Mouse (Mus musculus): ENCODE results near the gene Tbc1d17. TPM values are rescaled to one million over a fixed set of nuclear protein-coding genes. Genes with fewer than 3 reads are reported as not detected.

The Tbc1d17 gene
- polyA plus RNA-seq, 1 experiment from 2014 or later = 69.3 TPM

- Histone ChIP-seq H3K9ac (ENCODE audit: low read length) (no peak overlapping the region), H3K36me3 (ENCODE audit: control insufficient read depth, insufficient read depth, low read length) (peaks cover under 1% of the 10 kb centered on the region; the same call in 1 of the 2 replicates), H3K9me3 (ENCODE audit: control insufficient read depth, low read length) (no peaks in the 10 kb centered on the region), H3K27ac (ENCODE audit: low read depth, low read length) (no peak overlapping the region), H3K4me3 (ENCODE audit: low read depth, low read length) (no peak overlapping the region), H3K4me1 (ENCODE audit: control insufficient read depth, insufficient read depth, low read length) (peaks cover 23% of the 10 kb centered on the region), H3K4me2 (ENCODE audit: low read depth) (no peak overlapping the region), H3K27me3 (ENCODE audit: control insufficient read depth, insufficient read depth, low read length) (no peaks in the 10 kb centered on the region)
- no peak for ATAC-seq (ENCODE audit: insufficient read depth, low FRiP score, low TSS enrichment)
- 39% methylated on average over 1 of the region's 1 CpGs for WGBS
- no peak for DNase-seq (ENCODE audit: low spot score)
Observed at GRCm38 (mm10) chr7:44871181-44871580, 22.3 kb upstream of the Tbc1d17 start.

GRCm38 (mm10) chr7:44870614-44871013, 21.7 kb upstream of the Tbc1d17 start:
- Histone ChIP-seq H3K27ac (ENCODE audit: low read depth, low read length) (peak overlapping the region; percentile 100; the same call in 1 of the 2 replicates), H3K9me3 (ENCODE audit: control insufficient read depth, low read length) (no peaks in the 10 kb centered on the region), H3K4me1 (ENCODE audit: control insufficient read depth, insufficient read depth, low read length) (peaks cover 25% of the 10 kb centered on the region), H3K9ac (ENCODE audit: low read length) (peak overlapping the region; percentile 44; the same call in 1 of the 2 replicates), H3K36me3 (ENCODE audit: control insufficient read depth, insufficient read depth, low read length) (peaks cover 2% of the 10 kb centered on the region; the same call in 1 of the 2 replicates), H3K4me2 (ENCODE audit: low read depth) (peak overlapping the region; percentile 83), H3K27me3 (ENCODE audit: control insufficient read depth, insufficient read depth, low read length) (no peaks in the 10 kb centered on the region), H3K4me3 (ENCODE audit: low read depth, low read length) (peak overlapping the region; percentile 99)
- ATAC-seq (ENCODE audit: insufficient read depth, low FRiP score, low TSS enrichment) (no peak), DNase-seq (ENCODE audit: low spot score) (no peak)
- WGBS = 78% methylated on average over 6 of the region's 6 CpGs

GRCm38 (mm10) chr7:44869697-44870528, 21.0 kb upstream of the Tbc1d17 start, which contains the start of gene Ptov1:
Gene Ptov1 (minus strand): TSS chr7:44869788.
- Histone ChIP-seq H3K9ac (ENCODE audit: low read length) (peak within 1 kb of the TSS; percentile 99), H3K9me3 (ENCODE audit: control insufficient read depth, low read length) (no peaks in the 10 kb centered on the region), H3K27me3 (ENCODE audit: control insufficient read depth, insufficient read depth, low read length) (no peaks in the 10 kb centered on the region), H3K36me3 (ENCODE audit: control insufficient read depth, insufficient read depth, low read length) (peaks cover 4% of the 10 kb centered on the region; the same call in 1 of the 2 replicates), H3K4me3 (ENCODE audit: low read depth, low read length) (peak within 1 kb of the TSS; percentile 99), H3K27ac (ENCODE audit: low read depth, low read length) (peak within 1 kb of the TSS; percentile 100), H3K4me2 (ENCODE audit: low read depth) (peak within 1 kb of the TSS; percentile 83), H3K4me1 (ENCODE audit: control insufficient read depth, insufficient read depth, low read length) (peaks cover 28% of the 10 kb centered on the region)
- ATAC-seq (ENCODE audit: insufficient read depth, low FRiP score, low TSS enrichment) = peak; percentile 92
- 11% methylated on average over 29 of the region's 29 CpGs for WGBS
- DNase-seq (ENCODE audit: low spot score) = peak; percentile 94

GRCm38 (mm10) chr7:44868919-44869696, 20.2 kb upstream of the Tbc1d17 start:
- H3K4me1 ChIP-seq (ENCODE audit: control insufficient read depth, insufficient read depth, low read length) = peaks cover 28% of the 10 kb centered on the region
- peak overlapping the region; percentile 99 for H3K4me3 ChIP-seq (ENCODE audit: low read depth, low read length)
- no peaks in the 10 kb centered on the region for H3K9me3 ChIP-seq (ENCODE audit: control insufficient read depth, low read length)
- H3K4me2 ChIP-seq (ENCODE audit: low read depth) = peak overlapping the region; percentile 83
- ATAC-seq (ENCODE audit: insufficient read depth, low FRiP score, low TSS enrichment) (peak; percentile 32), DNase-seq (ENCODE audit: low spot score) (peak; percentile 73)
- H3K27ac ChIP-seq (ENCODE audit: low read depth, low read length) = peak overlapping the region; percentile 100
- WGBS = under 1% methylated on average over 104 of the region's 108 CpGs
- H3K27me3 ChIP-seq (ENCODE audit: control insufficient read depth, insufficient read depth, low read length) = no peaks in the 10 kb centered on the region
- H3K36me3 ChIP-seq (ENCODE audit: control insufficient read depth, insufficient read depth, low read length) = peaks cover 9% of the 10 kb centered on the region
- H3K9ac ChIP-seq (ENCODE audit: low read length) = peak overlapping the region; percentile 99

- WGBS = 8% methylated on average over 16 of the region's 16 CpGs
- H3K4me1 ChIP-seq (ENCODE audit: control insufficient read depth, insufficient read depth, low read length) = peaks cover 28% of the 10 kb centered on the region
- peak overlapping the region; percentile 100 for H3K27ac ChIP-seq (ENCODE audit: low read depth, low read length)
- H3K9ac ChIP-seq (ENCODE audit: low read length) = peak overlapping the region; percentile 99
- H3K27me3 ChIP-seq (ENCODE audit: control insufficient read depth, insufficient read depth, low read length) = no peaks in the 10 kb centered on the region
- H3K4me2 ChIP-seq (ENCODE audit: low read depth) = peak overlapping the region; percentile 83
- DNase-seq (ENCODE audit: low spot score) = no peak
- peaks cover 14% of the 10 kb centered on the region for H3K36me3 ChIP-seq (ENCODE audit: control insufficient read depth, insufficient read depth, low read length)
- H3K9me3 ChIP-seq (ENCODE audit: control insufficient read depth, low read length) = no peaks in the 10 kb centered on the region
- peak overlapping the region; percentile 99 for H3K4me3 ChIP-seq (ENCODE audit: low read depth, low read length)
- ATAC-seq (ENCODE audit: insufficient read depth, low FRiP score, low TSS enrichment) = no peak
Observed at GRCm38 (mm10) chr7:44868465-44868864, 19.6 kb upstream of the Tbc1d17 start.

- Histone ChIP-seq H3K9me3 (ENCODE audit: control insufficient read depth, low read length) (no peaks in the 10 kb centered on the region), H3K27me3 (ENCODE audit: control insufficient read depth, insufficient read depth, low read length) (no peaks in the 10 kb centered on the region), H3K36me3 (ENCODE audit: control insufficient read depth, insufficient read depth, low read length) (peaks cover 17% of the 10 kb centered on the region), H3K4me3 (ENCODE audit: low read depth, low read length) (peak overlapping the region; percentile 99), H3K9ac (ENCODE audit: low read length) (peak overlapping the region; percentile 0), H3K4me1 (ENCODE audit: control insufficient read depth, insufficient read depth, low read length) (peaks cover 28% of the 10 kb centered on the region), H3K4me2 (ENCODE audit: low read depth) (peak overlapping the region; percentile 83), H3K27ac (ENCODE audit: low read depth, low read length) (no peak overlapping the region)
- ATAC-seq (ENCODE audit: insufficient read depth, low FRiP score, low TSS enrichment) = no peak
- DNase-seq (ENCODE audit: low spot score) = no peak
- WGBS = 64% methylated on average over 9 of the region's 9 CpGs
Observed at GRCm38 (mm10) chr7:44867802-44868201, 18.9 kb upstream of the Tbc1d17 start.

GRCm38 (mm10) chr7:44867010-44867702, 18.3 kb upstream of the Tbc1d17 start:
- H3K9ac ChIP-seq (ENCODE audit: low read length) = no peak overlapping the region
- H3K27me3 ChIP-seq (ENCODE audit: control insufficient read depth, insufficient read depth, low read length) = no peaks in the 10 kb centered on the region
- 0 out of 2 replicates have a peak overlapping the region, but pooled peaks have one; percentile 10 for H3K27ac ChIP-seq (ENCODE audit: low read depth, low read length)
- no peak for DNase-seq (ENCODE audit: low spot score)
- ATAC-seq (ENCODE audit: insufficient read depth, low FRiP score, low TSS enrichment) = no peak
- no peaks in the 10 kb centered on the region for H3K9me3 ChIP-seq (ENCODE audit: control insufficient read depth, low read length)
- H3K4me3 ChIP-seq (ENCODE audit: low read depth, low read length) = peak overlapping the region; percentile 99
- peaks cover 24% of the 10 kb centered on the region for H3K36me3 ChIP-seq (ENCODE audit: control insufficient read depth, insufficient read depth, low read length)
- H3K4me1 ChIP-seq (ENCODE audit: control insufficient read depth, insufficient read depth, low read length) = peaks cover 28% of the 10 kb centered on the region
- 79% methylated on average over 19 of the region's 19 CpGs for WGBS
- peak overlapping the region; percentile 83 for H3K4me2 ChIP-seq (ENCODE audit: low read depth)

- H3K9me3 ChIP-seq (ENCODE audit: control insufficient read depth, low read length) = no peaks in the 10 kb centered on the region
- 69% methylated on average over 15 of the region's 15 CpGs for WGBS
- H3K9ac ChIP-seq (ENCODE audit: low read length) = no peak overlapping the region; the same call in 1 of the 2 replicates
- peaks cover 28% of the 10 kb centered on the region for H3K36me3 ChIP-seq (ENCODE audit: control insufficient read depth, insufficient read depth, low read length)
- peaks cover 28% of the 10 kb centered on the region for H3K4me1 ChIP-seq (ENCODE audit: control insufficient read depth, insufficient read depth, low read length)
- no peak overlapping the region for H3K4me2 ChIP-seq (ENCODE audit: low read depth)
- ATAC-seq (ENCODE audit: insufficient read depth, low FRiP score, low TSS enrichment) = no peak
- no peak for DNase-seq (ENCODE audit: low spot score)
- H3K27ac ChIP-seq (ENCODE audit: low read depth, low read length) = no peak overlapping the region
- H3K27me3 ChIP-seq (ENCODE audit: control insufficient read depth, insufficient read depth, low read length) = no peaks in the 10 kb centered on the region
- no peak overlapping the region for H3K4me3 ChIP-seq (ENCODE audit: low read depth, low read length)
Observed at GRCm38 (mm10) chr7:44866276-44867009, 17.6 kb upstream of the Tbc1d17 start.
